Mouse (Mus musculus) heart, embryonic 14.5 days (tissue): ENCODE data around the gene Cttnbp2. TPM values are rescaled to one million over a fixed set of nuclear protein-coding genes. Genes with fewer than 3 reads are reported as not detected.
A peak's percentile ranks its signal among the peaks of the same experiment; 100 is the strongest.

Experiments used
- ATAC-seq: fragments of 200-750 bp; cut with Nextera tagmentation; 2 replicates; pipeline ENCODE4 v1.8.0; 2017; ENCODE audit warnings: low read depth, moderate TSS enrichment; ENCODE audit not compliant: insufficient number of reproducible peaks, insufficient read depth, low FRiP score
- H3K27ac ChIP-seq, 2 experiments: fragments of 200-500 bp in 1 of 2; fragments of 300-500 bp in 1 of 2; sonication (generic) in 1 of 2; replicated peaks in 1 of 2; 2 replicates each; pipeline ENCODE4 v1.5.1; 2012 to 2014; ENCODE audit warnings: low read depth in 2 of 2, low read length in 2 of 2, control low read depth in 1 of 2, mild to moderate bottlenecking in 1 of 2, mixed read lengths in 1 of 2; ENCODE audit not compliant: control insufficient read depth in 1 of 2, insufficient read depth in 1 of 2
- H3K27me3 ChIP-seq: fragments of 300-500 bp; sonication (generic); 2 replicates; pipeline ENCODE4 v1.6.1; 2014; ENCODE audit warnings: mild to moderate bottlenecking, low read length, control low read depth; ENCODE audit not compliant: control insufficient read depth, insufficient read depth
- H3K36me3 ChIP-seq: fragments of 300-500 bp; sonication (generic); 2 replicates; pipeline ENCODE4 v1.6.1; 2014; ENCODE audit warnings: mild to moderate bottlenecking, control low read depth, low read length, mixed read lengths; ENCODE audit not compliant: control insufficient read depth, insufficient read depth
- H3K4me1 ChIP-seq, 2 experiments: fragments of 200-500 bp in 1 of 2; fragments of 300-500 bp in 1 of 2; sonication (generic) in 1 of 2; 2 replicates each; pipeline ENCODE4 v1.6.1; 2012 to 2014; ENCODE audit warnings: low read length in 2 of 2, control low read depth in 1 of 2, mixed read lengths in 1 of 2; ENCODE audit not compliant: control insufficient read depth in 2 of 2, insufficient read depth in 2 of 2
- H3K4me2 ChIP-seq: fragments of 300-500 bp; sonication (generic); 2 replicates; pipeline ENCODE4 v1.6.1; 2014; ENCODE audit warnings: mild to moderate bottlenecking, low read length
- H3K4me3 ChIP-seq, 2 experiments: fragments of 200-500 bp in 1 of 2; fragments of 300-500 bp in 1 of 2; sonication (generic) in 1 of 2; 2 replicates each; pipeline ENCODE4 v1.5.1; 2012 to 2014; ENCODE audit warnings: low read length in 2 of 2, mild to moderate bottlenecking in 2 of 2, control low read depth in 1 of 2, low read depth in 1 of 2, moderate library complexity in 1 of 2; ENCODE audit not compliant: control insufficient read depth in 1 of 2, insufficient read depth in 1 of 2
- H3K9ac ChIP-seq: fragments of 300-500 bp; sonication (generic); 2 replicates; pipeline ENCODE4 v1.6.1; 2014; ENCODE audit warnings: mild to moderate bottlenecking, low read length
- H3K9me3 ChIP-seq: fragments of 300-500 bp; sonication (generic); 2 replicates; pipeline ENCODE4 v1.6.1; 2016; ENCODE audit warnings: low read length, control low read depth; ENCODE audit not compliant: control insufficient read depth
- WGBS: fragments of 180-500 bp; shearing (Covaris S2); extraction: QIAGEN DNeasy Blood & Tissue Kit; methylation state at CpG from one replicate; pipeline ENCODE4 v1.1.7; 2014; 5-methylcytosine and 5-hydroxymethylcytosine counted together
- polyA plus RNA-seq: library from polyadenylated mRNA; unstranded; fragments of >200 nt; fragmentation: Nextera tagmentation; extraction: Ambion mirVana; gene quantifications from 2 replicates; pipeline ENCODE4 v1.2.1, GENCODE M21; 2014

Cttnbp2 gene
- polyA plus RNA-seq, 1 experiment from 2014 or later: 8.0 TPM

DNA sequence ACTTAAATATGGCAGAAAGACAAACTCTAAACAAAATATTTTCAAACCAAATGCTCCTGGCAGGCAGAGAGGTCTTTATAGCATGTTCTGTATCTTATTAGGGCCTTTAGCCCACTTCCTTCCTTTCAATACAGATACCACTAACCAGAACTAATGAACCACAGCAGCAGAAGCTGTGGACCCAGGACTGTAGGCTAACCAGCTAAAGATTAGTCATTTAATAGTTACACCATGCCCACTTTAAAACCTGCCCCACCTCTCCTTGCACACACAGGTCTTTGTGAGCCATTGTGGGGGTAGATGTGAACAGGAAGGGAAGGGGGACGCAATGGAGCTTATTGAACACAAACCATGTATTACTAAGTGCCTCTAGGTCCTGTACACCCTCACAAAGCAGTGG is 141.0 kb downstream of the Cttnbp2 start:
- Histone ChIP-seq H3K9ac (no peak overlapping the region), H3K4me2 (no peak overlapping the region), H3K9me3 (no peaks in the 10 kb centered on the region), H3K27ac (no peak overlapping the region), H3K27me3 (no peaks in the 10 kb centered on the region), H3K4me1 (0 out of 4 replicates have a peak, but pooled peaks cover 0 to 3% of the 10 kb centered on the region in 2 experiments), H3K4me3 (no peak overlapping the region), H3K36me3 (no peaks in the 10 kb centered on the region)
- no peak for ATAC-seq
- 79% methylated on average over 1 of the region's 1 CpGs for whole genome bisulfite sequencing

DNA sequence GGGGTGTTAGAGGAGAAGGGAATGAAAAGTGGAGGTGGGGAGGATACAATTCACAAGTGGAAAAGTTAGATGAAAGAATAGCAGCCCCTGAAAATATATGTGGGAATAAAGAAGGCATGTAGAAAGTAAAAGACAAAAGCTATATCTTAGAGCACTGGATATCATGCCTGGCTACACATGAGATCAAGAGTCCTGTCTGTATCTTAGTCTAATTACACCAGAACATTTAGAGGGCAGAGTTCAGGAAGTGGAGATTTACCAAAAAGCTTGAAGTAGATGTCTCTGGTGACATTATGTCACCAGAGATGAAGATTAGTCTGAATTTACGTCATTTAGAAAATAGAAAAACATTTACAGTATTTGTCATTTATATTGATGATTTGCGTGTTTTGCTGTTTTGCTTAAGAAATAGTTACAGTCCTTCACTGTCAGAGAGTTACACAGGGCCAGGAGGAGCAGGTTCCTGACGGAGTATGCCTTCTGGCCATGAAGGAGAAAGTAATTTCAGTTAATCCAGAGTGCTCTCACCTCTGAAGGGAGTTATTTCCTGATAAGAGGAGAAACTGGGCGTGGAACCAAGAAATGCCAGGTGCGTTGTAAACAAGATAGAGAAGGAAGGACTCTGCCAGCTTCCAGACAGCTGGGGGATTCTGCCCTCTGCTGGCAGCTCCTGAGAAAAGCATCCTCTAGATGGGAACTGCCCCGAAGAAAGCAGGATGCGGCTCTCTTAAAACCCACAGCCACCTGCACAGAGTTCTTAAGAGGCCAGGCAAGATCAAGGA is 142.0 kb downstream of the Cttnbp2 start:
- no peak overlapping the region for H3K9ac ChIP-seq
- WGBS: 26% methylated on average over 7 of the region's 7 CpGs
- no peak for ATAC-seq
- H3K4me2 ChIP-seq: peak overlapping the region; percentile 44; the same call in 1 of the 2 replicates
- no peak overlapping the region for H3K27ac ChIP-seq
- H3K36me3 ChIP-seq: no peaks in the 10 kb centered on the region
- H3K4me3 ChIP-seq: no peak overlapping the region
- no peaks in the 10 kb centered on the region for H3K27me3 ChIP-seq
- H3K9me3 ChIP-seq: no peaks in the 10 kb centered on the region
- 0 out of 4 replicates have a peak, but pooled peaks cover 0 to 3% of the 10 kb centered on the region in 2 experiments for H3K4me1 ChIP-seq

DNA sequence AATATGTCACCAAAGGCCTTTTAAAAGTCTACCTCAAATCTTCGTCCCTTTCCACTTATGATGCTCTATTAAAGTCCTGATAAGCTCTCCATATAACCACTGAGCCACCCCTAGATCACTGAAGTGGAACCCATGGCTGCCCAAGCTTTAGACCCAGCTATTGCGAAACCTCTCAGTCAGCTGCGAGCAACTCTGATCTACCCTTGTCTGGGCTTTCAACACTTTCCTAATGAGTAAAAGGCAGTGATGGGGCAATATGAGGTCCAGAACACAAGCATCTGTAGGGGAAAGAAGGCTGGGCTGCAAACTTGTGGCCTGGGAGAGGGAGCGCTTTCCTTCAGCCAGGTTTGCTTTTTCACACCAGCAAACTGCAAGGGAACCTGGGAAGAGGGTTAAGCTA is 144.9 kb downstream of the Cttnbp2 start:
- no peaks in the 10 kb centered on the region for H3K9me3 ChIP-seq
- H3K9ac ChIP-seq: no peak overlapping the region
- no peaks in the 10 kb centered on the region for H3K36me3 ChIP-seq
- WGBS: 69% methylated on average over 4 of the region's 4 CpGs
- H3K4me1 ChIP-seq: 0 out of 4 replicates have a peak, but pooled peaks cover 0 to 3% of the 10 kb centered on the region in 2 experiments
- H3K27me3 ChIP-seq: no peaks in the 10 kb centered on the region
- H3K4me2 ChIP-seq: no peak overlapping the region
- no peak for ATAC-seq
- no peak overlapping the region for H3K4me3 ChIP-seq
- H3K27ac ChIP-seq: no peak overlapping the region

- no peak overlapping the region for H3K9ac ChIP-seq
- no peaks in the 10 kb centered on the region for H3K9me3 ChIP-seq
- no peaks in the 10 kb centered on the region for H3K27me3 ChIP-seq
- no peaks in the 10 kb centered on the region for H3K36me3 ChIP-seq
- 86% methylated on average over 3 of the region's 3 CpGs for WGBS
- H3K4me1 ChIP-seq: 0 out of 4 replicates have a peak, but pooled peaks cover 0 to 3% of the 10 kb centered on the region in 2 experiments
- no peak overlapping the region for H3K4me3 ChIP-seq
- no peak for ATAC-seq
- no peak overlapping the region for H3K4me2 ChIP-seq
- no peak overlapping the region for H3K27ac ChIP-seq
Measured at GRCm38 (mm10) chr6:18369054-18369453, 145.6 kb downstream of the Cttnbp2 start.

GRCm38 (mm10) chr6:18362232-18362631 is 152.4 kb downstream of the Cttnbp2 start:
- no peak for ATAC-seq
- H3K4me1 ChIP-seq: no peaks in the 10 kb centered on the region
- no peaks in the 10 kb centered on the region for H3K27me3 ChIP-seq
- H3K27ac ChIP-seq: no peak overlapping the region
- H3K9ac ChIP-seq: no peak overlapping the region
- no peaks in the 10 kb centered on the region for H3K36me3 ChIP-seq
- H3K4me2 ChIP-seq: no peak overlapping the region
- 59% methylated on average over 5 of the region's 5 CpGs for WGBS
- 0 out of 2 replicates have a peak, but pooled peaks cover 4% of the 10 kb centered on the region for H3K9me3 ChIP-seq
- H3K4me3 ChIP-seq: no peak overlapping the region

GRCm38 (mm10) chr6:18360955-18361354 is 153.7 kb downstream of the Cttnbp2 start:
- Histone ChIP-seq H3K27ac (no peak overlapping the region), H3K9me3 (0 out of 2 replicates have a peak, but pooled peaks cover 4% of the 10 kb centered on the region), H3K4me3 (no peak overlapping the region), H3K9ac (no peak overlapping the region), H3K27me3 (no peaks in the 10 kb centered on the region), H3K4me2 (no peak overlapping the region), H3K36me3 (no peaks in the 10 kb centered on the region), H3K4me1 (no peaks in the 10 kb centered on the region)
- no peak for ATAC-seq

DNA sequence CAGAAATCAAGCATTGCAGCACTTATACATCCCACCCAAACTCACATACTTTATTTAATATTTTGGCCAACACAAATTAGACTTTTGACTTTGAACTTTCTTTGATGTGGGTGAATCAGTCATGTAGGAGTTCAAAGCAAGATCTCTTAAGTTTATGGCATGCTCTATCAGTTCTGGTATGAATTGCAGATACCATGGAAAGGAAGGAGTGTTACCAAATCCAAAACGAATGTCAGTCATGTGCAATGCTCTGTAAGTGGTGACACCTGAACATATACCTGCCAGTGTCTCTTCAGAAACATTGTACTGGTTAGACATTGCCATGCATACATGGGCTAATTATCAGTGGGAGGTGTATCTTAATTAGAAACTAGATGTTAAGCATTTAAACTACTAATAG is 154.5 kb downstream of the Cttnbp2 start:
- 59% methylated on average over 1 of the region's 1 CpGs for WGBS
- Histone ChIP-seq H3K27me3 (no peaks in the 10 kb centered on the region), H3K4me3 (no peak overlapping the region), H3K27ac (no peak overlapping the region), H3K4me1 (no peaks in the 10 kb centered on the region), H3K36me3 (no peaks in the 10 kb centered on the region), H3K4me2 (no peak overlapping the region), H3K9ac (no peak overlapping the region), H3K9me3 (0 out of 2 replicates have a peak, but pooled peaks cover 4% of the 10 kb centered on the region)
- ATAC-seq: no peak
